Mouse (Mus musculus) left cerebral cortex, adult 11 months (tissue): ENCODE measurements around the gene Esrrg.

Source experiments
- DNase-seq: peaks from one replicate; pipeline ENCODE4 v3.0.0; 2022; ENCODE audit warnings: low spot score

Gene Esrrg

DNA sequence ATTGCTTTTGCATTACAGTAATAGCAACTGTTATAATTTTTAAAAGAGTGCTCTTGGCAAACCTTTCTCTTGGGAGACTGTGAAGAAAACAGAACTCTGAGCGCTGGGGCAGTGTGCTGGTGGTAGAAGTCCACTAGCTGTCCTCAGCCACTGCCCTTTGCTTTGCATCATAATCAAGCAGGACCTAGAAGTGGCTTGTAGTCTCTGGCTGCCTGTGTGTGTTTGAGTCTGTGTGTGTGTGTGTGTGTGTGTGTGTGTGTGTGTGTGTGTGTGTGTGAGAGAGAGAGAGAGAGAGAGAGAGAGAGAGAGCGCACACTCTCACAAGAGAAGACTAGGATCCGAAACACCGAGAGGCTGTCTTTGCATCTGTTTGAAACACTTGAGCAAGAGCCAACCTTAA, 390.5 kb downstream of the Esrrg start:
- no peak for DNase-seq

DNA sequence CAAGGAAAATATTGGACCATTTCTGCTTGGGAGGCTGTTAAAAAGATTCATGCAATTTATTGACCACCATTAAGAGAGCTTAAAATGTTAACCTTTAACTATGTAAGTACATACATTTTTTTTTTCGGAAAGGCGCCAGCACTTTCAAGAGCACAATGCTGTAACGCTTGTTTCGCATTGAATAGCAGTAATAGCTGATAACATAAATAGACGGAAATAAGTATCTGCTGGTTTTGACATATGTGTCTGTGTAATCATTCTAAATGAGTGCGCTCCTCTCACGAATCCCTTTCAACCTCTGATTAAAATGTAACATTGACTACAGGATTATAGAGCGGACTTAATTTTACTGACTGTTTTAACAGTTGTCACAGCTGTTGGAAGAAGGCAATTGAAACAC, 391.6 kb downstream of the Esrrg start:
- DNase-seq, result no peak

DNA sequence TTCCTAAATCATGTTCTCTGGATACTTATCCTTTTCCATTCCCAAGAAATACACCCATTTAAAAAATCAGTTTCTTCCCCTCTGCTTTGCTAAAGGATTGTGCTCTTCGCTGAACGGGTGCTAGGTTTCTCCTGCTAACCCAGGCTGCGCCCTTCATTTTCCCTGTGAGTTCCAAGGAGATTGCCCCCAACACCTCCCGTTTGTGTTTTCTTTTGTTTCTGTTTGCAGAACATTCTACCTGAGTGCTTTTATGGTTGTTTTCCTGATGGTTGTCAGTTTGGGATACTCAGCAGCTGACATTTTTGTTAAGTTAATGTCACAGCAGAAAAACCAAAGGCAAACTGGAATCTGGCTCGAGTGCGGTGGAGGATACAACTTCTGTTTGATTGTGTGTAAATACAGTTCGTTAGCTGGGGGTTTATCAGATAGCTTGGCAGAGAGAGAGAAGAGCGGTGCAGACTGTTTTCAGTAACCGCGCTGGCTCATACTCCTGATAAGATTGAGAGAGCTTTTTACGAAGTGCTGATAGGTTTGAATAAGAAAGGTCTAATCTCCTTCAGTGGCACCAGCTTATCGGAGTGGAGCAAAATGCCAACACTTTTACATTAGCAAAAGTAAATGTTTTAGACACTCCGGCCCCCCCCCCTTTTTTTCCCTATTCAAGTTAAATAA, 398.4 kb downstream of the Esrrg start:
- DNase-seq, result no peak

DNA sequence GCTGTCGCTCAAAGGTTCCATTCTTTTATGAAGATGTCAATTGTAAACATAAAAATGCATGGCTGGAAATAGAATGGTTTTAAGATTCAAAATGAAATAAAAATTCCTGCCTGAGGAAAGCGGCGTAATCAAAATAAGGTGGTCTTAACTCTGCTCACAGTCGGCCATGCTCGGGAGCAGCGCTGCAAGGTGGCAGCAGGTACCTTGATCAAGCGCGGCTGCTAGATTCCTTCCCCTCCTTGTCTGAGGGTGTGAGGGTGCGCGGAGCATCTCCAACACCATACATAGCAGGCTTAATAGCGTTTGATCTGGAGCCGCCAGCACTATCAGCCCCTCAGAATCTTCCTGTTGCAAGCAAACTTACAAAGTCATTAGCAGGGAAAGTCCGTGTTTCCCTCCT, 399.9 kb downstream of the Esrrg start:
- DNase-seq, result no peak

DNA sequence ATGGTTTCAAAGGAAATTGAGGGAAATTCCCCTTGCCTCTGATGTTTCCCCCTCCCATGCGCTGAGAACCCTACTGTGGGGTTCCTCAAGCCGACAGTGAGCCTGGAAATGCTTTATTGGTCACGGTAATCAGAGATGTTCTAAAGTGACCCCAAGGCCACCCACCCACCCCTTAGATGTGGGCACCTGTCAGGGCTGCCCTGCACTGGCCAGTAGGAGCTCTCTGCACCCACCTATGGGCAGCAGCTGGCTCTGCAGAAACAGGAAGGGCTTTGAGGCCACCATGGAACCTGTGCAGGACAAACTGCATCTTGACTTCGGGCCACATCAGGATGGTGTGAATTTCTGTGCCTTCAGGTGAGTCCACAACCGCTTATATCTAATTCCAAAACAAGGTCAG, 401.3 kb downstream of the Esrrg start:
- no peak for DNase-seq

DNA sequence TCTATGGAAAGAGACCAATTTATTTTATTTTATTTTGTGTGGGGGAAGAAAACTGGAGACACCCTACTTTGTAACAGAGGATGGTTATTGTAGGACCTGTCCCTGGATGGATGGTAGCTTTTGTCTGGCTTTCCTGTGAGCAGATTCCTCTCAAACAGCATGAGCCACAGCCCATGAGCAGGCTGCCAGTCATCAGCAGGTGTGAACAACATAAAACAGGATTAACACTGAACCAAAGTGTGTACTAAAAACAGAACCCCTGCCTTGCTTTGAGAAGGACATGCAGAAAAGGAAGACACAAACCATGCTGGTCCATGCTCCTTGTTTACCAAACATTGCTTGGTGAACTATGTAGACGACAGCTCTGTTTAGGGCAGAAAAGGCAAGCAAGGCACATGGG, 402.3 kb downstream of the Esrrg start:
- DNase-seq, result no peak

DNA sequence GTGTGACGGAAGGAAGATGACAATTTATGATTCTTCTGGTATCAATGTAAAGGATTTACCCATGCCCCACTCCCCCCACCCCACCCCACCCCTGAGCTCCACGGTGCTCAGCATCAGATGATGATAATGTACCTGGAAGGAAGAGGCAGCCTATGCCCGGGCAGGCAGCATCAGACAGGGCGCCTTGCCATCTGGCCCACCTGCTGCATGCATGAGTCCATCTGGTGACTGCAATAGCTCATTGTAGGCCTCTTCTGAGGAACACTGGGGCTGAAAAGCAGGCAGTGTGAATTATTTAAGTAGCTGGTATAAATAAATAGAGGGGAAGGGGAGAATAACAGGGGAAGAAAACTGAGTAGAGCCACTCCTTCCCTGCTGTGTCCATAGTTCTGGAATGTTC, 405.8 kb downstream of the Esrrg start:
- no peak for DNase-seq

DNA sequence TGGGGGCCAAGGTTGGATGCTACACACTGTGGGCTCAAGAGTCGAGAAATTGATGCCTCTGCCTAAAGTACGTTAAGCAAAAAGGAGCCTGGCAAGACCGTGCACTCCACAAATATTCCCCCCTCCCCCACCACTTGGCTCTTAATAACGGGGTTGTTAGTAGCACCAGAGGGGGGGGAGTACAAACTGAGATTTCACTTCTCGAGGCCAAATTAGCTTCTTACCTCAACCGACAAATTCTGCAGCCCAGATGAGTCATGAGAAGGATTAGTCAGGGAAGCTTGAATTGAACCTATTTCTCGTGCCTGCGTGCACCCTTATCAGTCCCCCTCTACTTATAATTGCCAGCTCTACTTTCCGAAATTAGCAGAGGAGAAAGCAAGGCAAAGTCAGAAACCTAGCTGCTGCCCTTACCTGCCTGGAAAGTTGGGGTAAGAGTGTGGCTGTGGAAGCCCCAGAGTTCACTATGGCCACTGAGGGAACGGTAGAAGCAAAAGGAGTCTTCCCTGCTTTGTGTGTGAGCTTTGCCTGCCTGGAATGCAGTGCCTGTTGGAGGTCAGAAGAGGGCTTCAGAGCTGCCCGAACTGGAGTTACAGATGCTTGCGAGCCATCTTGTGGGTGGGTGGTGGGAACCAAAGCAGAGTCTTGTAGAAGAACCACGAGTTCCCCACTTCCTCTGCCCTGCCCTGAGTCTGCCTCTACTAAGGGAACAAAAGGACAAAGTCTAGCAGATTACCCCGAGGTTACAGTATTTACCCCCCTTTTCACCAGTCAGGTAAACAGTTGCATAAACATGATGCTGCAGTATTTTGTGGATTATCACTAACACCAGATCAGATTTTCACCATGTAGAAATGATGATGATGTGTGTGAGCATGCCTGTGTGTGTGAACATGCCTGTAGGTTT, 409.6 kb downstream of the Esrrg start:
- DNase-seq, result no peak

DNA sequence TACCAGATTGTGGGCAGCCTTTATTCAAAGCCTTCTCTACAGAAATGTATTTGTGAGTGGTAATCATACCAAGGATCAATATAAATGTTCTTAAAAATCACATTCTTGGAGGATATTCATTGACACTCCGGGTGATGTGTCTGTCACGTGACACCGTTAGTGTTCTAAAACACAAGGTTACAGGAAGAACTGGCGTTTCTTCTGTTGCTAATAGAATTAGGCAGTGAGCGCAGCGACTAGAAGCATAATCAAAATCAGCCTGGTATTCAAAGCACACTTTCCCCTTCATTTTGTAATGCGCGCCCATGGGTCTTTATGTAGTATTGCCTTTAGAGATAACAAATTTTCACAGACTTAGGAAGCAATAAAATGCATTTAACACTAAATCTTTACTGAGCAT, 420.6 kb downstream of the Esrrg start:
- DNase-seq, result no peak

DNA sequence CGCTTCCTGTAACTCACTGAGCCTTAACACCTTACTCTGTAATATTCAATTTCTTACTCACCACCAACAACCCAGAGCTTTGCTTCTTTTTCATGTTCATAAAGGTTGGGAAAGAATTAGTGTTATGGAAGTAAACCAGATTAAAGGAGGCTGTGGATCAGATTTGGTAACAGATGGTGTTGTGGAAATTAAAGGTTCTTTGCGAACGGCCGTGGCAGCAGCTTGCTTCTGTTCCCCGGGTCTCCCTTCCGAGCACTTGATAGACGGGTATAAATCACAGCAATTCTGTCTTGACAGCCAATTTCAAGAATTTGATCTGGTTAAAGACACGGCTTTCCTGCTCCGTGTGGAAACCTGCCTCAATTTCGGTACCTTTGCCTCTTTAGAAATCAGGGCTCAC, 421.5 kb downstream of the Esrrg start:
- no peak for DNase-seq

DNA sequence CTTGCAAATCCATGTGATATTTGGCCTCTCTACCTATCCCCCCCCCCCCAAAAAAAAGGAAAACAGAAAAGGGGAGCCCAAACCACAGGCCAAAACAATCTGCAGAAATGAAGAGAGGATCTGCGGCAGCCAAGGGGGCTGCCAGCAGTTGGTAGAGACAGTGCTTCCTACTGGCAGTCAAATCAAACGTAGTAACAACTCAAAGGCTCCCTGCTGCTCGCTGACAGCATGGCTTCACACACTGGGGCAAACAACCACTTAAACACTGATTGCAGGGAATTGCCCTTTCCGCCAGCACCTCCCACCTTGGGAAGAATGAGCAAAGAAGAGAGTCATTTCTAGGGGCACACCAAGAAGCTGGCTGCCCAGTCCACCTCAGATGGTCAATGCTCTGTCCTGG, 422.7 kb downstream of the Esrrg start:
- no peak for DNase-seq

DNA sequence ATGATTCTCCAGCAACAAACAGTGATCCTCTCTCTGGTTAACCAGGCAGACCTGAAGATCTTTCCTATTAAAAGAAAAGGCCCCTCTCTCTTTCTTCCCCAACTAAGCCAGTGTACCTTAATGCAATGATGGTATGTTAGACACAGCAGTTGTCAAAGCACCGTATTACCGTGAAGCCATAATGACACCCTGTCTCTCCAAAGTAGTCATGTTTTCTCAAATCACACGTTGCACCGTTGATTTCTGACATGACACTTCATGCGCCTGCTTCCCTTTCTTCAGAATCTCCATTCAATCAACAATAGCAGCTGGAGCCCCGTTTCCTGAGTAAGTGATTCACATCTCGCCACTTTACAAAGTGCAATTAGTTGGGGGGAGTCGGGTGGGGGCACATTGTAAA, 427.4 kb downstream of the Esrrg start:
- DNase-seq, result no peak

DNA sequence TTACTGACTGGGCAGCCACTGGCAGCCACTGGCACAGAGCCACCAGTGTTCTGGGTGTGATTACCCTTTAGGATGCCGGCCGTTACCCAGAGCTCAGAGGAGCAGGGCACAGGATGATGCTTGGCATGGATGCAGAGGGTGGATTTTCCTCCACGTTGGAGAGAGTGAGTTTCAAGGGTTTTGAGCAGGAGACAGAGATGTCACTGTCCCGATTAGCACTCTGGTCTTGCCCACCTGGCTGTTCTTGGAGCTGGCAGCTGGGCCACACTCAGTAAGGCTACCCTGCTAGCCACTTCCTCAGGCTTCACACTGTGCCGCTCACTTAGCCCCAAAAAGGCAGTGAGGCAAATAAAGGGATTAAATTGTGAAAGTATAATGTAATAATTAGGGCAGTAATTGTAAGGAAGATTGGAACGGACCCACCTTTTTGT, 438.1 kb downstream of the Esrrg start:
- DNase-seq, result no peak

DNA sequence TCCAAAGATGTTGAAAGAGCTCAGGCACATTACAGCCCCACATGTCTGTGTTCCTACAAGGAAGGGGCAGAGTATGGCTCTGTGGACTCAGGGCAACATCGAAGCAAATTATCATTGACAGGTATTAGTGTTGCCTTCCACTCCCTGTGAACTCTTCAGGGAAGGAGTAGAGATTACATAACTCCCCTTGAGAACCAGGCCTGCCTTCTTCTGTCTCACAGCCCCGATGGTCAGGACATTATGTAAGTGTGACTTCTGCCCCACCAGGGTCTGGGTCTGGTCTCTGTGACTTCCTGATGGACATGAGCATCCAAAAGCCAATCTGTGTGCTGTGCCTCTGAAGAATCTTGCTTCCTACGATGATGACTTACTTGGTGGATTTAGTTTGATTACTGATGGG, 438.6 kb downstream of the Esrrg start:
- DNase-seq, result no peak

DNA sequence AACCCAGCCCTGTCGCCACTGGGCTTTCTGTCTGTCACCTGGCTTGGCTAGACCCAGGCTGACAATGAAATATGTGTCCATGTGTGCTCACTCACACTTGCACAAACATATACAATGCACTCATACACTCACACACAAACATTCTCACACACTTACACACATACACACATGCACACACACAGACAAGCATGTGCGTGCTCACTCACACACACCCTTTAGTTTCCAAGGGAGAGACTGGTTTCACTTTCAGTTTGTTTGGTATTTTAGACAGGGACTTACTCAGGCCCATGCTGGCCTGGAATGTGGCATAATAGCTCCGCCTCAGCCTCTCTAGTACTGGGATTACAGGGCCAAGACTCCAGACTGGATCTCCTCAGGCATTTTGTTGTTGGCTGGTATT, 447.3 kb downstream of the Esrrg start:
- DNase-seq, result no peak

DNA sequence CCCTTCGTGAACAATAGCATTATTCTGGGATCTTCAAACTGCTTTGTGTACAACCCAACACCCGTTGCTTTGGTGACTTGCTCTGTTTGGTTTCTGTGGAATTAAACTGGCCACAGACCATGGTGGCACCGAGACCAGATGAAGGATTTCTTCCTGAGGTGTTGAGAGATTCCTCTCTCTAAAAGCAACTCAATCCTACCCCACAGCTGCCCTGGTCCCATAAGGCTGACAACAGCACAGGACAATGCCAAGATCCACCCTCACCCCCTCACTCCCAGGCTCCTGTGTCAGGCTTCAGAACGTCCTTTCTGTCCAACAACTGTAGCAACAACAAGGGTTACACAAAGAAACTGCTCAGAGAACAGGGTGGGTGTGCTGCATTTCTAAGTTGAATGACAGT, 449.3 kb downstream of the Esrrg start:
- DNase-seq, result no peak

DNA sequence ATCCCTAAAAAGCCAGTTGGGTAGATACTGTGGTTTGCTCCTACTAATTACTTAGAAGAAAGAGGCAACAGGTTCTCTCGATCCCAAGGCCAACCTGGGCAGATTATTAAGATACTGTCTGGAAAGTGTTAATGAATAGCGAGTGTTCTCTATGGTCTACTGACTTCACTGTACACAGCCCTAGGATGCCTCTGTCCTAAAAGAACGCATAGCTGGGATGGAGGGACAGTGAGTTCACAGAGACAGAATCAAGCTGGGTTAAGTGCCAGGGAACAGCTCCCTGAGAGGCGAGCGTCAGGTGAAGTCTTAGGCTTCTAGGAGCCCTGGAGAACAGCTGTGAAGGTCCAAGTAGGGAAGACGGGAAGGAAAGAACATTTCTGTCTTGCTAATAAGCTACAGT, 450.4 kb downstream of the Esrrg start:
- DNase-seq, result no peak

DNA sequence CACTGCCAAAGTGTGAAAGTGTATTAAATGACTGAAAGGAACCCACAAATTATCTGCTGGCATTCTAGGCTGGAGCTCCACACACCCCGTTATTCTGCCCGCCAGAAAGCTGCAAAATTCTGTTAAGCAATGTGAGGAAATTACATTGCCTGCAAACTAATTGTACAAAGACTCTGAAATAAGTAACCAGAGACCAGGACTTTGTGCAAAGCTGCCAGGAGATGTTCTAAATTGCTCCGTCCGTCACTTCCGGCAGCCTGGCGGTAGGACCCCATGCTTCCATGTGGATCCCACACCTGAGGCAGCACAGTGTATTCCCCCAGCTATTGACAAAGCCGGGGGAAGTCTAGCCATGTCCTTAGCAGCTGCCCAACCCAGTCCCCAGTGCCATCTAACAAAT, 451.9 kb downstream of the Esrrg start:
- DNase-seq, result no peak

DNA sequence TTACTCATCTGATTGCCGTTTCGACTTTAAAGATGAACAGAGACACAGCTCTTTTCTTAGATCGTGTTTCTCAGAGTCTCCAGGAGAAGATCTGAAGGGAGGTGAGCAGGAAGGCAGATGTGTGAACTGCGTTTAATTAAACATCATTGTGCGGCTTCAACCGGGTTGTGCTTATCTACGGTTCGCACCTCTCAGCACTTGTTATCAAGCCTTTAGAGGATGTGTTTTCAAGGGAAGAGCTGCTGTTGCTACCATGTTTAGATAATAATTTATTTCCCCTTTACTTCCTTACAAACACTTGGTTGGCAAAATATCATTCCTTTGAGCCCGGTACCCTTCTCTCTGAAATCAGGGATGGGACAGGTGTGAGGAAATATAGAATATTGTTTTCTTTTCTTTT, 460.2 kb downstream of the Esrrg start:
- no peak for DNase-seq

DNA sequence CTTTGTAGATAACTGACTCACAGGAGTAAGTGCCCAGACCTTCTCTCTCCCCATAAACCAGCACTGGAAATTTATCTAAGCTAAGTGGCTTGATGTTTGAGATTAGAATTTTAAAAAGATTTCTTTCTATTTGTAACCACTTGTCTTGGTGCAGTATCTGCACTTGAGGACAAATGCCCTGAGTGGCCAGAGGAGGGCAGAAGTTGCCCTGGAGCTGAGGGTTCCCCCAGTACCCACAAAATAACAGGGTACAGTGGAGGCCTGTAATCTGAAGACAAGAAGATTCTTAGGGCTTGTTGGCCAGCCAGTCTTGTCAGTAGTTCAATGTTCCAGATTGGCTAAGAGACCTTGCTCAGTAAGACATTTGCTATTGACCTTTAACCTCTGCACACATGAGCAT, 461.3 kb downstream of the Esrrg start:
- no peak for DNase-seq

DNA sequence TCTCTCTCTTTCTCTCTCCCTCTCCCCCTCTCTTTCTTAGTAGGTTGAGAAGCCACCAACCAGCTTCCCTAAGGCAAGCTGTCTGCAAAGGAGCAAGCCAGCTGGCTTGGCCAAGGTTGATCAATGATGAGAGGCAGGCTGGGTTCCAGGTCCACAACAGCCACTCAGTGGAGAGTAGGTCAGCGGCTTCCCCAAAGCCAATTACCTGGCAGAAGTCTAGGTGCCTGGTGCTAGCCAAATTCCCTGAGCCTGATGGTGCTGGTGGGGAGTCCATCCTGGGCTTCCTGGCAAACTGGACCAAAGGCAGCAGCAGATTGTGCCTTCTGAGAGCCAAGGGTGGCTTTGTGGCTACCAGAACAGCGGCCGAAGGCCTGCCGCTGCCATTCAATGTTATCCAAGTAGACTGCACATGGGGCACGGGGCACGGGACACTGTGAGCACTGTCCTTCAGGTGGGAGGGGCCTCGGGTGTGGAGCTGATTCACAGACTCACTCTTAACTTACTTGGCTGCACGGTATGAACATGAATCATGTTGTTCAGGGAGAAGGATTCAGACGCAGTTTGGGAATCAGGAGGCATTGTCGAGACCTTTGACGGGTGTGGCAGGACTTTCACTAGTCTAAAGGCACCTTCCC, 469.1 kb downstream of the Esrrg start:
- DNase-seq, result no peak

DNA sequence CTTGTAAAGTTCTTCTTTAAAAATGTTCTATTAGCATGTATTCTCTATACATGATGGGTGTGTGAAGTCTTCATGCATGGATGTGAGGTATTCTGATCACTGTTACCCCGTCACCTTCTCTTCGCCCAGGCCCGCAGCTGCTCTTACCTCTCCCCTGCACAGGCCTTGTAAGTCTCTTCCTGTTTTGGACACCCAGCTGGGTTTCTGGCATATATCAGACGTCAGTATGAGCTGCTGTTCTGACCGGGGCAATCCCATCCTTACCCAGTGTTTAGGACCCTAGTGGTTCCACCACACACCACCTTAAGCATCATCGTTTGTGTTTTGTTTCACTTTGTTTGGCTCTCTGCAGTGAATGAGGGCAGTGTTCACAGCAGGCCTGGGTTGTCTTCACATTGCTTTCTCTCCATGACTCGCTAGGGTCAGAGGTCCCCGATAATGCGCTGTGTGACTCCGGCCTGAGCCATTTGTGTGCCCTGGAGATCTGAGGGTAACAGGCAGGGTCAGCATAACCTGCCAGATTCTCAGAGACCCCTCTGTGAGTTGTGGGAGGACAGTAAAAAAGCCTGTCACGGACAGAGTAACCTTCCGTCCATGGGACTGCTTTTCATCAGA, 471.8 kb downstream of the Esrrg start:
- DNase-seq, result no peak
